Mouse (Mus musculus) frontal cortex, adult (tissue): ENCODE results near the gene Arpc3.

ENCODE experiments used
- ATAC-seq: cut with Nextera tagmentation; 2 replicates; pipeline ENCODE4 v1.9.2; 2017; ENCODE audit warnings: mild to moderate bottlenecking, moderate library complexity, mixed read lengths; ENCODE audit not compliant: low TSS enrichment

Arpc3 gene

DNA sequence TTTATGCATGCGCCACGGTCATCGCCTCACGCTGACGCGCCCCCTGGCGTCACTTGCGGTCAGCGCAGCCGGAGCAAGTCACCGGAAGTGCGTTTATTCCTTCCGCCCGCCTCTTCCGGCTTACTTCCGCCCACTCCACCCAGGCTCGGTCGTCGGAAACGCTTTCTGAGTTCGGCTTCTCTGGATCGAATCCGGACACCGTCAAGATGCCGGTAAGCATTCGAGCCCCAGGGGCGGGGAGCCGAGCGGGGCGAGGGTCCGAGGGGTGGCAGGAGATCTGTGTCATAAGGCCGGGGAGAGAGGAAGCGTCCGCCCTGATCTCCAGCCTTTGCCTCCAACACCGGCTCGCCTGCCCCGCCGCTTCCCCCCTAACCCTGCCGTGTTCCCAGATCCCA is at the start of gene Arpc3:
Gene Arpc3 (plus strand): TSS at position 93 of the 395 bp plus-strand sequence.
- peak; percentile 86 for ATAC-seq

DNA sequence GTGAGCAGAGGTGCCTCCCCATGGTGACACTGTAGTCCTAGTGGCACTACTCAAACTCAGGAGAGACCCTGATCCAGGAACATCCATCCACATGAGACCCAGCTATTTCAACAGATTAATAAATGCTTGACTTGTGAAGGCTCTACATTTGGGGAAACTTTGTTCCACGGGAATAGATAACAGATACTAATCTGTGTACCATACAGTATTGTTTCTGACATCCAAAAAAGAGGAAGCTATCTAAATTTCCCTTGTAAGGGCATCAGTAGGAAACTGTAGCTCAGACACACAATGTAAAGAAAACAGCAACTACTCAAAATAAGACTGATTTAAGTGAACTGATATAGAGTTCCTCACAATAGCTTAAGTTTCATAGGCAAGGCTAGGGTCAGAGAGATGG is 48.8 kb upstream of the Arpc3 start:
- no peak for ATAC-seq

DNA sequence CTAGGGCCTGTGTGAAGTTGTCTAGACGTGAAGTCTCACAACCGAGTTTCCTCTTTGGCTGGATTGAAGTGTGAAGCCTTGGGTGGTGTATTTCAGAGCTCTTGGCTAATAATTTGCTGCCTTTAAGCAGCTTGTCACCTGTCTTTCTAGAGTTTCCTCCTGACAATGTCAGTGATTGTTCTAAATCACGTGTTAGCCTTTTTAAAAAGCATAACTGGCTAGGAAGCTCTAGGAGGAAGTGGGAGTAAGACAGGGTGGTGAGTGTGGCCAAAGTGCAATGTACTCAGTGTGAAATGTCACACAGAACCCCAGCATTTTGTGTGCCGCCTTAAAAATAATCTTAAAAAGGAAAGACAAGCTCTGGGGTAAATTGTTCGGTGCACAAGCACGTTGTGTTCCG is 47.9 kb upstream of the Arpc3 start:
- no peak for ATAC-seq

DNA sequence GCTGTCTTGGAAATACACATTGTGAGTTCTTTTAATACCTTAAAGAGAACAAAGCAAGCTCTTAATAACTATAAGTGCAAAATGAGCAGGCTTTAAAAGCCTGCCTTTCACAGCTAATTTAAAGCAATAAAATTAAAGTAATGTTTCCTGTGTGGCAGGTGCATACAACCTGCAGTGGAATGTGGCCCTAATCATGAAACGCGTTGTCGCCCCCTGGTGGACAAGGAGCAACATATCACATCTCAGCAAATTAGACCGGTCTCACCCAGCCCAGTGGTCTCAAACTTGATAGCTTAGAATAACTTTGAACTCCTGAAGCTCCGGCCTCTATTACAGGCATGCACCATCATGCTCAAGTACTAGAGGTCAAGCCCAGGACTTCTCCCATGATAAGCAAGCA is 47.4 kb upstream of the Arpc3 start:
- peak; percentile 62; the same call in 1 of the 2 replicates for ATAC-seq

DNA sequence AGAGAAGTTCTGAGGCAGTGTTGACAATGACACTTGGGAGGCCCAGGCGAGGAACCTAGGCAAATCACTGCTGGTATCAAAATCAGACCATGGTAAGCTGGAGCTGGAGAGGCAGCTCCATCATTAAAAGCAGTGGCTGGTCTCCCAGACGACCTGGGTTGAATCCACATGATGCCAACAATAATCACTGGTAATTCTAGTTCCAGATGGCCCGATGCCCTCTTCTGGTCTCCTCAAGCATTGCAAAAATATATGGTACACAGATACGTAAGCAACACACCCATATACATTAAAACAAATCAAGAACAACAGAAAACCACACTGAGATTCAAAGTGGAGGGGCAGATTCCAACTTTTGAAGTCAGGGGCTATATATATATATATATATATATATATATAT is 45.9 kb upstream of the Arpc3 start:
- ATAC-seq = no peak

DNA sequence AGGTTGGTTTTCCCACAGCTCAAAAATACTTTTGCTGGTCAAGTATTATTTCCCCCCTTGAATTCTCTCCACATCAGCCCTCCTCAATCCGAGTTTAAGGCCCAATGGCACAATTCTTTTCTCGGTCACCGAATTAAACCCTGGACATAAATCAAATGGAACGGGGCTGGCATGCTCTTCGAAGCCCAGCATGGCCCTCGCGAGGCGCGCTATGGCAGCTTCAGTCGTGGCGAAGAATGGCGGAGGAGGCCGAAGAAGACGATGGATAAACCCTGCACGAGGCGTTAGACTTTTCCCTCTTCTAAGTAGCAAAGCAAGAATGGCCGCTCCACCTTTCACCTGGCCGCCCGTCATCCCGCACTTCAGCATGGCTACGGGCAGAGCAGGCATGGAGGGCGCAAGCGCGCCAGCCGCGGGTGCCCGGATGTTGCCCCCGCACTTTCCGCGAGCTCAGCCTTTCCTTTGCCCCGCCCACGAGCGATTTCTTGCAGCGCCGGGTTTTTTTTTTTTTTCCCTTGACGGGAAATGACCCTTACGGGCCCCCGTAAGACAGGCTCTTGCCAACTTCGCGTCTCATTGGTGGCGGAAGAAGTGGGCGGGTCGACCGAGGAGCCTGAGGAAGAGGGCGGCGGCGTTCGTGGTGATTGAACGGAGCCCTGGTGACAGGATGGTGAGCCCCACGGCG is 37.7 kb upstream of the Arpc3 start, which contains the start of the genes Rad9b and Vps29:
Gene Rad9b (minus strand): TSS at position 427 of the 685 bp plus-strand sequence.
Gene Vps29 (plus strand): TSS at position 563 of the 685 bp plus-strand sequence.
- ATAC-seq = peak; percentile 90

DNA sequence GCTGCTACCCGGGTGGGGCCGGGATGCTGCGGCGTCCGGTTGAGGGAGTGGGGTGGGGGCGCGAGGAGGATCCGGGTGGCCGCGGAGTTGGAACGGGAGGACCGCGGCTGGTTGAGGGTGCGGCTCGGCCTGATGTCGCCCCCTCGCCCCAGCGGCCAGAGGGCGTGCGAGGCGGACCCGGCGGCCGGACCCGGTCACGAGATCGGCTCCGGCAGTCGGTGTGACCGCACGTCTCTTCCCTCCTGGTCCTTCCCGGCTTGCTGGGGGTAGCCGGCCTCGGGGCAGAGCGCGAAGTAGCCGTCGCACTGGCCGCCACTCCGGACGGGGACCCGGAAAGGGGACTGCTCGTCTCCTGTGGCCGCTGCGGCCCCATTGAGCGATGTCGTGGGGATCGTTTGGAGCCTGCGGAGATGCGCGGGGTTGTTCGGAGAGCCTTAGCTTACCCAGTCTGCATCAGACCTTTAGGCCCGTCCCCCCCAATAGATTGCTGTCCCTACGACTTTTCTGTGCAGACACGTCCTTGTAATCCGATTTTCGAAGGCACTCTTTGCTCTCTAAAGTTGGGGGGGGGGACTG is 37.1 kb upstream of the Arpc3 start:
- peak; percentile 42; the same call in 1 of the 2 replicates for ATAC-seq

DNA sequence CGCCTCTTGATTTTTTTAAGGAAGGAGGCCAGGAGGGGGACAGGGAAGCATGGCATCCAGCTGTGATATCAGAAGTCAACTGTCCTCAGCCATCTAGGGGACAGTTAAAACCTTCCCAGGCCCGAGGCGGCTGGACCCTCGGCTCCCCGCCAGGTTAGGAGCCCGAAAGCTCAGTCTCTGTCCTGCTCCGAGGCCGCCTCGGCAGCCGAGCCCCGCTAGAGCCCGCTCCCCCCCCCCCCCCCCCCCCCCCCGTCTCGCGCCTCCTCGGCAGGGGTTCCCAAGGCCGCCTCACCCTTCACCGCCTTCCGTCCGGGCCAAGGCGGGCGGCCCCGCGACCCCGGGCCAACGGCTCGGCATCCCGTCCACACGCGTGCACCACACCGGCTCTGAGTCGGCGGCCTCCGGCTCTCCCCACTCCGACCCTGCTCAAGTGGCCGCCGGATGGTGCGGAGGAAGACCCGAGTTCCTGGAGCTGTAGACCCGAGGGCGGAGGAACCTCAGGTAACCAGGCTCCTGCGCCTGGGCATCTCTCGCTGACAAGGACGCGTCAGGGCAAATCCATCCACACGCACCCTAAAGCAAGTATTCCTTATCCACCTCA is 20.0 kb upstream of the Arpc3 start, which contains the start of gene Gpn3:
Gene Gpn3 (plus strand): TSS at position 286 of the 601 bp plus-strand sequence.
- peak; percentile 74 for ATAC-seq

DNA sequence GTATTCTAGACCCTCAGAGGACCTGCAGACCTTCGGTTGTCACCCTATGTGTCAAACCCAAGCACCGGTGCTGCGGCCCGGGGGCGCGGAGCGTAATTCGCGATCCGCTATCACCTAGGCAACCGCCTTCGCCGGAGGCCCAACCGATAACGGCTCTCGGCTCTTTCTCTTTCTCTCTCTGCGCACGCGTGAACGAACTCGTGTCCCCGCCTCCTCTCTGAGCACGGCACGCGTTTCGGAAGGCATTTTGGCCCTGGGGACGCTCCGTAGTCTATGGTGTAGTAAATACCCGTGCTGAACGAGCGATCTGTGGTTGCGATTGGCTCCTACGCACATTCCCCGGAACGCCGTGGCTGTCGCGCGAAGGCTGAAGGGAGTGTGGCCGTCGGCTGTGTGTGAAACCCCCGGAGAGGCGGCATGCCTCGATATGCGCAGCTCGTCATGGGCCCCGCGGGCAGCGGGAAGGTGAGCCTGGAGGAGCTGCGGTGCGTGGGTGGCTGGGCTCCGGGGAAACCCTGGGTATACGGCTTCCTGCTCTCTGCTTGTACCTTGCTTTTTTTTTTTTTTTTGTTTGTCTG is 19.4 kb upstream of the Arpc3 start, which contains the start of gene Fam216a:
Gene Fam216a (minus strand): TSS at position 173 of the 578 bp plus-strand sequence.
- ATAC-seq = peak; percentile 93

DNA sequence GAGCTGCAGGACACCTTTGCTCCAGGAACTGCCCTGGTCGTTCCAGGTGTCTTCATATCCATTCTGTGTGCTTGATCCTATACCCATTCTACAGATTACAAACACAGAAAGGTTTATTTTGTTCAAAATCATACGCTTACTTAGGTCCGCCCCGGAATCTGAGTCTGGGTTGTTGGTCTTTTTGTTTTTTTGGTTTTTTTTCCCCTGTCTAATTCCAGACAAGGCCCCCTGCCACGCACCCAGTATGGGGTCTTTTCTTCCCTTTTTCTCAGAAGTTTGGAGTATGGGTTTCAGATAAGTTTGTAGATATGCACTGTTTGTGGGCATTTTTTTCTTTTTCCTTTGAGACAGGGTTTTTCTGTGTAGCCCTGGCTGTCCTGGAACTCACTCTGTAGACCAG is 18.8 kb upstream of the Arpc3 start:
- no peak for ATAC-seq

DNA sequence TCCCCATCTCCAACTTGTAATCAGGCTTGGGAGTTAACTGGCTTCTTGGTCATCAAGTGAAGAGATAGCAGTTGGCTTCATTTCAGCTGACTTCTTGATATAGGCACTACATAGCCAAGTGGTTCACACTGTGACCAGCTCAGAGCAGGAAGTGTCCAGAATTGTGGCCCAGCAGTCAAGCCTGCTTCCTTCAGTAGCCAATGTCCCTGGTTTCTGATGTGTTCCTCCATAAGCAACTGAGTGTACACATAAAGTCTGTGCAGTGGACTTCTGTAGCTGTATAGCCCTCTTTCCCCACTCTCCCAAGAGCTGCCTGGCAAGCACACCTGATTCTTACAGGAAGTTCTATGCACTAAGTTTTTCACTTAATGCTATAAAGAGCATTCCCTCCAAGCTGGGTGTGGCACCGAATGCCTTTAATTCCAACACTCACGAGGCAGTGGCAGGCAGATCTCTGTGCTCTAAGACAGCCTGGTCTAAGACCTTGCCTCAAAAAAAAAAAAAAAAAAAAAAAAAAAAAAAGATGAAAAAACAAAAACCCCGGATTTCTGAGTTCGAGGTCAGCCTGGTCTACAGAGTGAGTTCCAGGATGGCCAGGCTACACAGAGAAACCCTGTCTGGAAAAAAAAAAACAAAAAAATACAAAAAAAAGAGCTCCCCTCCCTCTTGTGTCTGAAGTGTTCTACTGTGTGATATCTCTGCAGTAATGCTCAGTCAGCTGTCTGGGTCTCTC is 14.4 kb upstream of the Arpc3 start:
- ATAC-seq = no peak

DNA sequence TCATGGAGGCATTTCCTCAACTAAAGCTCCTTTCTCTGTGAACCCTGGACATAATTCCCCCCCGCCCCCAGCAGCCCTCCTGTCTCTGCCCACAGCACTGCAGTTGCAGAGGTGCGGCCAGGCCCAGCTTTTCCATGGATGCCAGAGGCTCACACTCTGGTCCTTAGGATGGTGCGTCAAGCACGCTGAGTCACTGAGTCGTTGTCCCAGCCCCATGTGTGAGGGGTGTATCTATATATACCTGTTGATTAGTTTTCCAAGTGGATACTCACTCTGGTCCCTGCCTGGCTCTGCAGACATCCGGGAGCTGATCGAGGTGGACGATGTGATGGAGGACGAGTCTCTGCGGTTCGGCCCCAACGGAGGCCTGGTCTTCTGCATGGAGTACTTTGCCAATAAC is 13.5 kb upstream of the Arpc3 start:
- ATAC-seq = no peak

DNA sequence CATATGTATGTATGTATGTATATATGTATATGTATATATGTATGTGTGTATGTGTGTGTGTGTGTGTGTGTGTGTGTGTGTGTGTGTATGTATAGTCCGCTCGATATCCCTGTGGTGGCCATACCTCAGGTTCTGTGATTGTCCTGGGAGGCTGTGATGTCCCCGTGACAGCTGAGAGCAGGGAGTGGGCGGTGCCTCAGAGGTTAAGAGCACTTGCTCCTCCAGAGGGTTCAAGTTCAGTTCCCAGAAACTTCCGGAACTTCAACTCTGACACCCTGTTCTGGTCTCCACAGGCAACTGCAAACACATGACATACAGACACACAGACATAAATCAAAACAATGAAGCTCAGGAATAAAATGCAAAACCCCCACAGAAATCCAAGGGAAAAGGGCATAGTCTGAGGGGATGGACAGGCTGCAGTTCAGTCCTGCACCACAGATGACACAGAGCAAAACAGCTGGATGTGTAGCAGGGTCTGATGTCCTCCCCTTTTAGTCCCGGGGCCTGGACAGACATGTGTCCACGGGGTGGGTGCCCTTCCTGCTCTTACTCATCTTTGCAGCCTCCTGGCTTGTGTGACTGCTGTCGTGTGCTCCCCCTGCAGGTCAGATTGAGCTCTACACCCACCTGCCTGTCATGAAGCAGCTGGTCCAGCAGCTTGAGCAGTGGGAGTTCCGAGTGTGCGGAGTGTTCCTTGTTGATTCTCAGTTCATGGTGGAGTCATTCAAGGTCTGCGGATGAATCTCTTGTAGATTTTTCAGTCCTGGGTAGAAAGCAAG is 12.1 kb upstream of the Arpc3 start:
- ATAC-seq = peak; percentile 85

DNA sequence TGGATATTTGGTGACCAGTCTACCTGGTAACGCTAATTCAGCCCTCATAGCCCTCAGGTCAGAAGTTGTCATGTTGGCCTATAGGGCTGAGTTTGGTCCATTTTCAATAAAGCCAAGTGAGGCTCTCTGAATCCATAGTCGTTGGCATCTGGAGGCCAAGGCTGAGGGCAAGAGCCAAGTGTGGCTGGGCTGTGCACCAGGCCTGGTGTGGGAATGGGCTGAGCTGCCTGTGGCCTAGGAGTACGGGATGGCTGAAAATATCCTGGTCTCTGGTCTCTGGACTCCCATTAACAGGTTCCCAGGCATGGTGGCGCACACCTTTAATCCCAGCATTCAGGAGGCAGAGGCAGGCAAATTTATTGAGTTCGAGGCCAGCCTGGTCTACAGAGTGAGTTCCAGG is 1.7 kb upstream of the Arpc3 start:
- ATAC-seq = no peak

DNA sequence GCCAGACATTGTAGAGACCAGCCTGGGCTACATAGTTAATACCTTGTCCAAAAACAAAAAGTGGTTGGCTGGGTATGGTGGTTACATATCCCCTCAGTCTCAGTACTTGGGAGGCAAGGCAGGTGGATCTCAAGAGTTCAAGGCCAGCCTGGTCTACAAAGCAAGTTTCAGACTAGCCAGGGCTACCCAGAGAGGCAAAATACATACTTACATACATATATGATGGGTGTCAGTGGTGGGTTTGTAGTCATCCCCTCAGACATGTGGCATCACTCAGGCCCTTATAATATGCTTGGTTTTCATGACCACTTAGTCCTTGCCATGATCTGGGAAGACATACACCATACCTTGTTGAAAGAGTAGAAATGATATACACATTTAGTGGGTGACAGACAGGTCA is 1.0 kb upstream of the Arpc3 start:
- no peak for ATAC-seq

DNA sequence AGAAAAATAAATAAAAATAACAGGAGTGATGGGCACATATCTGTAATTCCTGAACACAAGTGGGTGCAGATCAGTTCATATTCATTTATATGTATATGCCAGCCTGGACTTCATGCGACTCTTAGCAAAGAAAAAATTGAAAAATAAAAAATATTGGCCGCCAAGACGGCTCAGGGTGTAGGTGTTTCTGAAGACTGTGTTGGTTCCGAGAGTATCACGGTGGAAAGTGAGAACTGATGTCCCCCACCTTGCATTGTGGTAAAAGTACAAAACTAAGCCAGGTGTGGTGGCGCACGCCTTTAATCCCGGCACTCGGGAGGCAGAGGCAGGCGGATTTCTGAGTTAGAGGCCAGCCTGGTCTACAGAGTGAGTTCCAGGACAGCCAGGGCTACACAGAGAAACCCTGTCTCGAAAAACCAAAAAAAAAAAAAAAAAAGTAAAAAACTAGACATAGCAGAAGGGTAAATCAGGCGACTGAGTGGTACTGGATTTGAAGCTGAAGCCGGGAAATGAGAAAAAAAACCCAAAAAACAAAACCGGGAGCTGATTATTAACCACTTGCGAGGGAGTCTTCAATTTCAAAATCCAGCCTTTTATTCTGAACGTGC is 396 bp upstream of the Arpc3 start:
- no peak for ATAC-seq

DNA sequence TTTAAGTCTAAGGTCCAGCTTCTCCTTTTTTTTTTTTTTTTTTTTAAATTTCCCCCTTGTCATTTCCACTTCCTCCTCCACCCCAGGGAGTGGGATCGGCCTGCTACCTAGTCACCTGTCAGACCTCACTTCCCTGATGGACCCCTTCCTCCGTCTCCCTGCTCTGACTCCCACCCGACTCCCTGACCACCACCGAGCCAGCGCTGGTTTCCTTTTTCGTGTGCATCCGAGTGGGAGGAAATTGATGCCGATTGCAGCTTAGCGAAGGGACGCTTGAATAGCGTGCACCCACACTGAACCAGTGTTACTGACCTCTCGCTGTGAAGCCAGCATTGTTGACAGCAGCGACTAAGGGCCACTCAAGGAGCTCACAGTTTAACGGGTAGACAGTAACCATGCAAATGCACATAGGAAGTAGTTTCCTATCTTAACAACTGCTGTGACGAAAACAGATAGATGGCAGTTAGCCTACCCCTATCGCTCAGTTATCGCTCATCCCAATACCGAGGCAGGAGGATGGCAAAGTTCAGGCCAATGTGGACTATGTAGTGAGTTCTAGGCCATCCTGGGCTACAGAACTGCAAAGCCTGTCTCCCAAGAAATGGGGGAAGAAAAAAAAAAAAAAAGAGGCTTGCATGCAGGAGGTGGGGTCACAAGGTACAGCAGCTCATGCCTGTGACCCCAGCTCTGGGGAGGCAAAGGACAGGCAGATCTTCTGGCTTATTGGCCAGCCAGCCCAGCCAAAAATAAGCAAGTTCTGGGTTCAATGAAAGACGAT is 738 bp downstream of the Arpc3 start:
- peak; percentile 43; the same call in 1 of the 2 replicates for ATAC-seq

DNA sequence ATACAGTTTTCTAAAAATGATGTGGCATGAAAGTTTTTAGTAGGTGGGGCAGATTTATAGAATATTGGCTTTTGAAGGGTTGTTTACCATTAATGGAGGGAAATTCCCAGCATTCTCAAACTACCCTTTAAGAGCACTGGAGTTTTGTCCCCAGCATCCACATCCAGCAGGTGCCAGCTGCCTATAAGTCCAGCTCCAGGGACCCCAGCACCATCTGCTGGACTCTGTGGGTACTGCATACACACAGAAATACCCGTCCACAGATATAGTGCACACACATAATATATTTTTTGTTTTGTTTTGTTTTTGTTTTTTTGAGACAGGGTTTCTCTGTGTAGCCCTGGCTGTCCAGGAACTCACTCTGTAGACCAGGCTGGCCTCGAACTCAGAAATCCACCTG is 2.2 kb downstream of the Arpc3 start:
- ATAC-seq = no peak

DNA sequence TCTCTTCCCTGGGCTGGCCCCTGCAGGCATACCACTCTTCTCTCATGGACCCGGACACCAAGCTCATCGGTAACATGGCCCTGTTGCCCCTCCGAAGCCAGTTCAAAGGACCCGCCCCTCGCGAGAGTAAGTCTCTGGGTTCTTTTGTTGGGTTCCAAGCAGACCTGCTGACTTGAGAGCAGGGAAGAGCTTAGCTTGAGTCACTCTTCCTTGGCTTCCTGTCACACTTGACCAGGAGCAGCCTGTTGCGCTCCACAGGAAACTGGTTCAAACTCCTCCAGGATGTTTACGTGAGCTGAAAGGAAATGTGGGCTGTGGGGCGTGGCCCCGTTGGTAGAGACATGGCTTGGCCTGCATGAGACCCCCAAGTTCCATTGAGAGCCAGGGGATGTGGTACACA is 5.1 kb downstream of the Arpc3 start:
- ATAC-seq = no peak

DNA sequence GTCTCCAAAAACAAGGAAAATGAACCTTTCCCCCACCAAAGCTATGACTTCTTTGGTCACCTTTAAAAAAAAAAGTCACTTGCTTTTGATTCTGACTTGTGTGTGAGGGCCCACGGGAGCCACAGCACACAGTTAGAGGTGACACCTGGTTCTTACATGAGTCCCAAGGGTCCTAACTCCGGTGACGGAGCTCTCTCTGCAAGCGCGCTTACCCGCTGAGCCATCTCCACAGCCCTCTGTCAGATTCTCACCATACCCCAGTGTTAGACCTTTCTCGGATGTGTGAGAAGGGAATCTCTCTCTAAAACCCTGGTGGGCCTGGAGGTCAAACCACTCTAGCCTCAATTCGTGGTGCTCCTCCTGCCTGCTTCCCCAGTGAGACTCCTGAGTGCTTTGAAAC is 5.8 kb downstream of the Arpc3 start:
- ATAC-seq = no peak
